Mouse (Mus musculus): ENCODE results near the gene Map2k5.

Gene Map2k5

GRCm38 (mm10) chr9:63133659-63134058 lies 244.0 kb downstream of the Map2k5 start:
- no peak for DNase-seq (ENCODE audit: inconsistent age in 2 of 2, low spot score in 1 of 2)

- peak; percentile 97 to 98 for DNase-seq (ENCODE audit: inconsistent age in 2 of 2, low spot score in 1 of 2)
These were observed 244.8 kb downstream of the Map2k5 start for GRCm38 (mm10) chr9:63132673-63133601.

GRCm38 (mm10) chr9:63131957-63132602 lies 245.6 kb downstream of the Map2k5 start:
- DNase-seq (ENCODE audit: inconsistent age in 2 of 2, low spot score in 1 of 2), result peak; percentile 64 to 88

- DNase-seq (ENCODE audit: inconsistent age in 2 of 2, low spot score in 1 of 2), result peak in 1 of 2 experiments; percentile 41
These were observed 248.1 kb downstream of the Map2k5 start for GRCm38 (mm10) chr9:63129641-63130041.

GRCm38 (mm10) chr9:63124512-63124911 lies 253.2 kb downstream of the Map2k5 start:
- no peak for DNase-seq (ENCODE audit: inconsistent age in 2 of 2, low spot score in 1 of 2)

GRCm38 (mm10) chr9:63123451-63124438 lies 254.0 kb downstream of the Map2k5 start:
- peak; percentile 91 to 96 for DNase-seq (ENCODE audit: inconsistent age in 2 of 2, low spot score in 1 of 2)

- DNase-seq (ENCODE audit: inconsistent age in 2 of 2, low spot score in 1 of 2), result no peak
These were observed 255.4 kb downstream of the Map2k5 start for GRCm38 (mm10) chr9:63122161-63122833.

GRCm38 (mm10) chr9:63118385-63118784 lies 259.3 kb downstream of the Map2k5 start:
- no peak for DNase-seq (ENCODE audit: inconsistent age in 2 of 2, low spot score in 1 of 2)

Measured in adrenal gland, adult (tissue).